Mouse (Mus musculus) T-cell, adult 66 days (primary cell): ENCODE data around the gene Parp2. TPM values are rescaled to one million over a fixed set of nuclear protein-coding genes. Genes with fewer than 3 reads are reported as not detected.

Source experiments
- total RNA-seq, 2 experiments: library from RNA; stranded (reverse); gene quantifications; 3 replicates in 1 of 2; 4 replicates in 1 of 2; pipeline ENCODE4 v1.2.4; 2023

Gene Parp2
- total RNA-seq = 10 to 100 TPM; 49.9 to 50.6 TPM

GRCm38 (mm10) chr14:50807487-50808072 is at the start of gene Parp2, which contains the start of gene Ccnb1ip1:
Gene Parp2, plus strand, starts transcription at chr14:50807841.
Gene Ccnb1ip1, minus strand, starts transcription at chr14:50807732.

GRCm38 (mm10) chr14:50785251-50785637 is 22.4 kb upstream of the Parp2 start, which contains the start of gene Ttc5:
Gene Ttc5, minus strand, starts transcription at chr14:50785519.

GRCm38 (mm10) chr14:50869889-50870804 is 62.5 kb downstream of the Parp2 start, which contains the start of gene Tep1:
Gene Tep1, minus strand, starts transcription at chr14:50870560.

Other genes starting within 250 kb of the Parp2 start
- gene Olfr744, start 193.0 kb upstream of the Parp2 start, total RNA-seq = not detected
- gene Olfr745, start 168.5 kb upstream of the Parp2 start, total RNA-seq = not detected
- not detected for gene Olfr746, start 160.8 kb upstream of the Parp2 start, total RNA-seq
- not detected for gene Olfr747, start 114.6 kb upstream of the Parp2 start, total RNA-seq
- not detected for gene Olfr748, start 100.5 kb upstream of the Parp2 start, total RNA-seq
- not detected for gene Olfr749, start 62.7 kb upstream of the Parp2 start, total RNA-seq
- 10 to 100 TPM; 79.2 to 79.7 TPM for gene Ttc5, start 22.3 kb upstream of the Parp2 start, total RNA-seq
- gene Ccnb1ip1, start 109 bp upstream of the Parp2 start, total RNA-seq = under 1 TPM in 1 of 2 experiments, not detected in 1; 0.50 TPM
- gene Tep1, start 62.7 kb downstream of the Parp2 start, total RNA-seq = 10 to 100 TPM; 40.3 to 43.6 TPM
- not detected for gene Klhl33, start 89.7 kb downstream of the Parp2 start, total RNA-seq
- 10 to 100 TPM; 29.2 to 31.8 TPM for gene Osgep, start 117.1 kb downstream of the Parp2 start, total RNA-seq
- 10 to 100 TPM; 45.3 to 49.3 TPM for gene Apex1, start 117.1 kb downstream of the Parp2 start, total RNA-seq
- 10 to 100 TPM; 72.8 to 86.5 TPM for gene Pip4p1, start 123.0 kb downstream of the Parp2 start, total RNA-seq
- gene Pnp, start 123.2 kb downstream of the Parp2 start, total RNA-seq = 10 to 100 TPM; 14.9 to 29.4 TPM
- 10 to 100 TPM in 1 of 2 experiments, 1 to 10 TPM in 1; 9.2 to 28.2 TPM for gene Gm49342, start 136.7 kb downstream of the Parp2 start, total RNA-seq
- gene Pnp2, start 148.2 kb downstream of the Parp2 start, total RNA-seq = 1 to 10 TPM in 1 of 2 experiments, under 1 TPM in 1; 0.56 to 1.3 TPM
- gene Rnase10, start 199.9 kb downstream of the Parp2 start, total RNA-seq = not detected
- not detected for gene Rnase9, start 234.0 kb downstream of the Parp2 start, total RNA-seq
- not detected for gene Rnase11, start 242.3 kb downstream of the Parp2 start, total RNA-seq
- gene Rnase12, start 249.8 kb downstream of the Parp2 start, total RNA-seq = not detected